Mouse (Mus musculus) forebrain, embryonic 12.5 days (tissue): ENCODE measurements around the gene Tpd52l2. TPM values are rescaled to one million over a fixed set of nuclear protein-coding genes. Genes with fewer than 3 reads are reported as not detected.

ENCODE experiments used
- ATAC-seq: fragments of 200-750 bp; cut with Nextera tagmentation; 2 replicates; pipeline ENCODE4 v1.8.0; 2017; ENCODE audit warnings: moderate TSS enrichment; ENCODE audit not compliant: low FRiP score
- H3K27ac ChIP-seq: fragments of 300-500 bp; sonication (generic); 2 replicates; pipeline ENCODE4 v1.5.1; 2016; ENCODE audit warnings: mild to moderate bottlenecking
- H3K27me3 ChIP-seq: fragments of 300-500 bp; sonication (generic); 2 replicates; pipeline ENCODE4 v1.6.1; 2016; ENCODE audit warnings: mild to moderate bottlenecking
- H3K36me3 ChIP-seq: fragments of 300-500 bp; sonication (generic); replicated peaks from 2 replicates; pipeline ENCODE4 v1.6.1; 2016; ENCODE audit warnings: mild to moderate bottlenecking
- H3K4me1 ChIP-seq: fragments of 300-500 bp; sonication (generic); 2 replicates; pipeline ENCODE4 v1.6.1; 2016
- H3K4me2 ChIP-seq: fragments of 300-500 bp; sonication (generic); 2 replicates; pipeline ENCODE4 v1.6.1; 2016; ENCODE audit warnings: mild to moderate bottlenecking, moderate library complexity
- H3K4me3 ChIP-seq: fragments of 300-500 bp; sonication (generic); replicated peaks from 2 replicates; pipeline ENCODE4 v1.5.1; 2016; ENCODE audit warnings: mild to moderate bottlenecking
- H3K9ac ChIP-seq: fragments of 300-500 bp; sonication (generic); 2 replicates; pipeline ENCODE4 v1.6.1; 2016; ENCODE audit warnings: mild to moderate bottlenecking
- H3K9me3 ChIP-seq: fragments of 300-500 bp; sonication (generic); 2 replicates; pipeline ENCODE4 v1.6.1; 2016
- WGBS: fragments of 180-500 bp; shearing (Covaris S2); methylation state at CpG from one replicate; pipeline ENCODE4 v1.1.7; 2016; 5-methylcytosine and 5-hydroxymethylcytosine counted together
- polyA plus RNA-seq: library from polyadenylated mRNA; unstranded; fragments of >200 nt; fragmentation: Nextera tagmentation; extraction: Ambion mirVana; gene quantifications from 2 replicates; pipeline ENCODE4 v1.2.1, GENCODE M21; 2016

The Tpd52l2 gene
- polyA plus RNA-seq, 1 experiment from 2014 or later: 133 TPM

GRCm38 (mm10) chr2:181465423-181465822, 31.5 kb upstream of the Tpd52l2 start:
- no peaks in the 10 kb centered on the region for H3K36me3 ChIP-seq
- peaks cover 37% of the 10 kb centered on the region for H3K27me3 ChIP-seq
- H3K9me3 ChIP-seq: no peaks in the 10 kb centered on the region
- peaks cover 13% of the 10 kb centered on the region; the same call in 1 of the 2 replicates for H3K4me1 ChIP-seq
- ATAC-seq: no peak
- no peak overlapping the region for H3K4me2 ChIP-seq
- no peak overlapping the region for H3K9ac ChIP-seq
- no peak overlapping the region for H3K27ac ChIP-seq
- H3K4me3 ChIP-seq: no peak overlapping the region
- 65% methylated on average over 3 of the region's 3 CpGs for WGBS

GRCm38 (mm10) chr2:181470285-181470684, 26.7 kb upstream of the Tpd52l2 start:
- Histone ChIP-seq H3K4me1 (no peaks in the 10 kb centered on the region), H3K4me2 (no peak overlapping the region), H3K27ac (no peak overlapping the region), H3K4me3 (no peak overlapping the region), H3K27me3 (peaks cover 6% of the 10 kb centered on the region; the same call in 1 of the 2 replicates), H3K36me3 (no peaks in the 10 kb centered on the region), H3K9ac (no peak overlapping the region), H3K9me3 (no peaks in the 10 kb centered on the region)
- no peak for ATAC-seq
- 75% methylated on average over 2 of the region's 2 CpGs for WGBS

GRCm38 (mm10) chr2:181471246-181471645, 25.7 kb upstream of the Tpd52l2 start:
- no peak for ATAC-seq
- H3K4me1 ChIP-seq: no peaks in the 10 kb centered on the region
- H3K27ac ChIP-seq: no peak overlapping the region
- no peak overlapping the region for H3K4me2 ChIP-seq
- H3K9me3 ChIP-seq: no peaks in the 10 kb centered on the region
- peaks cover 6% of the 10 kb centered on the region; the same call in 1 of the 2 replicates for H3K27me3 ChIP-seq
- WGBS: 65% methylated on average over 5 of the region's 5 CpGs
- no peak overlapping the region for H3K4me3 ChIP-seq
- H3K9ac ChIP-seq: no peak overlapping the region
- H3K36me3 ChIP-seq: no peaks in the 10 kb centered on the region

- Histone ChIP-seq H3K9ac (no peak overlapping the region), H3K9me3 (no peaks in the 10 kb centered on the region), H3K27me3 (peaks cover 6% of the 10 kb centered on the region; the same call in 1 of the 2 replicates), H3K4me3 (no peak overlapping the region), H3K4me1 (no peaks in the 10 kb centered on the region), H3K27ac (no peak overlapping the region), H3K36me3 (no peaks in the 10 kb centered on the region), H3K4me2 (no peak overlapping the region)
- 87% methylated on average over 1 of the region's 1 CpGs for WGBS
- no peak for ATAC-seq
Measured at GRCm38 (mm10) chr2:181472256-181472827, 24.6 kb upstream of the Tpd52l2 start.

GRCm38 (mm10) chr2:181483120-181483519, 13.8 kb upstream of the Tpd52l2 start:
- no peak overlapping the region for H3K27ac ChIP-seq
- H3K36me3 ChIP-seq: no peaks in the 10 kb centered on the region
- H3K27me3 ChIP-seq: no peaks in the 10 kb centered on the region
- 51% methylated on average over 2 of the region's 2 CpGs for WGBS
- no peaks in the 10 kb centered on the region for H3K4me1 ChIP-seq
- H3K4me3 ChIP-seq: no peak overlapping the region
- no peak overlapping the region for H3K9ac ChIP-seq
- no peak overlapping the region for H3K4me2 ChIP-seq
- ATAC-seq: no peak
- H3K9me3 ChIP-seq: no peaks in the 10 kb centered on the region

- no peaks in the 10 kb centered on the region for H3K9me3 ChIP-seq
- 34% methylated on average over 7 of the region's 7 CpGs for WGBS
- H3K27me3 ChIP-seq: no peaks in the 10 kb centered on the region
- no peak overlapping the region for H3K4me3 ChIP-seq
- no peak for ATAC-seq
- H3K9ac ChIP-seq: no peak overlapping the region
- H3K27ac ChIP-seq: no peak overlapping the region
- H3K36me3 ChIP-seq: no peaks in the 10 kb centered on the region
- H3K4me2 ChIP-seq: no peak overlapping the region
- H3K4me1 ChIP-seq: no peaks in the 10 kb centered on the region
Measured at GRCm38 (mm10) chr2:181483562-181484318, 13.2 kb upstream of the Tpd52l2 start.

- 83% methylated on average over 6 of the region's 6 CpGs for WGBS
Measured at GRCm38 (mm10) chr2:181484456-181485233, 12.3 kb upstream of the Tpd52l2 start.

GRCm38 (mm10) chr2:181485741-181486140, 11.2 kb upstream of the Tpd52l2 start:
- Histone ChIP-seq H3K9ac (no peak overlapping the region), H3K36me3 (no peaks in the 10 kb centered on the region), H3K4me1 (no peaks in the 10 kb centered on the region), H3K27ac (no peak overlapping the region), H3K9me3 (no peaks in the 10 kb centered on the region), H3K27me3 (no peaks in the 10 kb centered on the region), H3K4me3 (no peak overlapping the region), H3K4me2 (no peak overlapping the region)
- ATAC-seq: no peak
- WGBS: 26% methylated on average over 1 of the region's 1 CpGs

More at GRCm38 (mm10) chr2:181484456-181485233, 12.3 kb upstream of the Tpd52l2 start:
- H3K27ac ChIP-seq: no peak overlapping the region
- no peak overlapping the region for H3K4me3 ChIP-seq
- H3K9me3 ChIP-seq: no peaks in the 10 kb centered on the region
- no peaks in the 10 kb centered on the region for H3K36me3 ChIP-seq
- H3K27me3 ChIP-seq: no peaks in the 10 kb centered on the region
- ATAC-seq: no peak
- no peaks in the 10 kb centered on the region for H3K4me1 ChIP-seq
- no peak overlapping the region for H3K9ac ChIP-seq
- H3K4me2 ChIP-seq: no peak overlapping the region

GRCm38 (mm10) chr2:181487338-181488277, 9.3 kb upstream of the Tpd52l2 start:
- Histone ChIP-seq H3K9me3 (no peaks in the 10 kb centered on the region), H3K4me2 (no peak overlapping the region), H3K9ac (no peak overlapping the region), H3K27ac (no peak overlapping the region), H3K4me1 (no peaks in the 10 kb centered on the region), H3K4me3 (no peak overlapping the region), H3K36me3 (no peaks in the 10 kb centered on the region), H3K27me3 (no peaks in the 10 kb centered on the region)
- no peak for ATAC-seq
- 34% methylated on average over 5 of the region's 5 CpGs for WGBS

- Histone ChIP-seq H3K4me3 (no peak overlapping the region), H3K4me2 (no peak overlapping the region), H3K9me3 (no peaks in the 10 kb centered on the region), H3K4me1 (peaks cover 6% of the 10 kb centered on the region), H3K27ac (no peak overlapping the region), H3K9ac (no peak overlapping the region), H3K27me3 (no peaks in the 10 kb centered on the region), H3K36me3 (no peaks in the 10 kb centered on the region)
- WGBS: 25% methylated on average over 7 of the region's 7 CpGs
- ATAC-seq: no peak
Measured at GRCm38 (mm10) chr2:181491432-181492205, 5.3 kb upstream of the Tpd52l2 start.

- H3K4me1 ChIP-seq: peaks cover 6% of the 10 kb centered on the region
- H3K27ac ChIP-seq: no peak overlapping the region
- no peak overlapping the region for H3K4me2 ChIP-seq
- H3K9ac ChIP-seq: no peak overlapping the region
- H3K9me3 ChIP-seq: no peaks in the 10 kb centered on the region
- H3K4me3 ChIP-seq: no peak overlapping the region
- H3K36me3 ChIP-seq: no peaks in the 10 kb centered on the region
- no peak for ATAC-seq
- WGBS: 40% methylated on average over 3 of the region's 3 CpGs
- H3K27me3 ChIP-seq: no peaks in the 10 kb centered on the region
Measured at GRCm38 (mm10) chr2:181492206-181492605, 4.7 kb upstream of the Tpd52l2 start.
